Mouse (Mus musculus) embryonic facial prominence, embryonic 11.5 days (tissue): ENCODE measurements around the gene Smg6. TPM values are rescaled to one million over a fixed set of nuclear protein-coding genes. Genes with fewer than 3 reads are reported as not detected.

Source experiments
- ATAC-seq: fragments of 200-750 bp; cut with Nextera tagmentation; replicated peaks from 2 replicates; pipeline ENCODE4 v1.8.0; 2017; ENCODE audit warnings: low read depth; ENCODE audit not compliant: insufficient number of reproducible peaks, low FRiP score, low TSS enrichment
- DNase-seq: peaks from one replicate; pipeline ENCODE4 v3.0.0-alpha.2; 2015; ENCODE audit warnings: low spot score
- H3K27ac ChIP-seq: fragments of 300-500 bp; sonication (generic); replicated peaks from 2 replicates; pipeline ENCODE4 v1.5.1; 2014; ENCODE audit warnings: mild to moderate bottlenecking, low read depth, low read length, control low read depth
- H3K27me3 ChIP-seq: fragments of 300-500 bp; sonication (generic); 2 replicates; pipeline ENCODE4 v1.6.1; 2014; ENCODE audit warnings: mild to moderate bottlenecking, low read length, moderate library complexity, mixed read lengths; ENCODE audit not compliant: control insufficient read depth, insufficient read depth
- H3K36me3 ChIP-seq: fragments of 300-500 bp; sonication (generic); replicated peaks from 2 replicates; pipeline ENCODE4 v1.6.1; 2014; ENCODE audit warnings: low read depth, mild to moderate bottlenecking, low read length, moderate library complexity, mixed read lengths; ENCODE audit not compliant: control insufficient read depth, insufficient read depth
- H3K4me1 ChIP-seq: fragments of 300-500 bp; sonication (generic); 2 replicates; pipeline ENCODE4 v1.6.1; 2014; ENCODE audit warnings: low read length, mixed read lengths; ENCODE audit not compliant: control insufficient read depth, insufficient read depth
- H3K4me2 ChIP-seq: fragments of 300-500 bp; sonication (generic); 2 replicates; pipeline ENCODE4 v1.6.1; 2014; ENCODE audit warnings: low read depth, mild to moderate bottlenecking, control low read depth, low read length, moderate library complexity
- H3K4me3 ChIP-seq: fragments of 300-500 bp; sonication (generic); 2 replicates; pipeline ENCODE4 v1.5.1; 2014; ENCODE audit warnings: low read depth, low read length, control low read depth
- H3K9ac ChIP-seq: fragments of 300-500 bp; sonication (generic); replicated peaks from 2 replicates; pipeline ENCODE4 v1.6.1; 2014; ENCODE audit warnings: mild to moderate bottlenecking, control low read depth, low read length
- H3K9me3 ChIP-seq: fragments of 300-500 bp; sonication (generic); replicated peaks from 2 replicates; pipeline ENCODE4 v1.6.1; 2016; ENCODE audit warnings: mild to moderate bottlenecking, low read length, inconsistent platforms, mixed read lengths; ENCODE audit not compliant: control insufficient read depth
- WGBS: fragments of 180-500 bp; shearing (Covaris S2); extraction: QIAGEN DNeasy Blood & Tissue Kit; methylation state at CpG from one replicate; pipeline ENCODE4 v1.1.7; 2014; 5-methylcytosine and 5-hydroxymethylcytosine counted together
- polyA plus RNA-seq: library from polyadenylated mRNA; unstranded; fragments of >200 nt; fragmentation: Nextera tagmentation; extraction: Ambion mirVana; gene quantifications from 2 replicates; pipeline ENCODE4 v1.2.1, GENCODE M21; 2014

Smg6 gene
- polyA plus RNA-seq, 1 experiment from 2014 or later, result 16.8 TPM

GRCm38 (mm10) chr11:75108909-75109308, 183.3 kb downstream of the Smg6 start:
- Histone ChIP-seq H3K4me3 (no peak overlapping the region), H3K9ac (no peak overlapping the region), H3K4me2 (no peak overlapping the region), H3K4me1 (no peaks in the 10 kb centered on the region), H3K27me3 (no peaks in the 10 kb centered on the region), H3K27ac (no peak overlapping the region), H3K36me3 (no peaks in the 10 kb centered on the region; the same call in 1 of the 2 replicates), H3K9me3 (no peaks in the 10 kb centered on the region)
- DNase-seq (no peak), ATAC-seq (no peak)

DNA sequence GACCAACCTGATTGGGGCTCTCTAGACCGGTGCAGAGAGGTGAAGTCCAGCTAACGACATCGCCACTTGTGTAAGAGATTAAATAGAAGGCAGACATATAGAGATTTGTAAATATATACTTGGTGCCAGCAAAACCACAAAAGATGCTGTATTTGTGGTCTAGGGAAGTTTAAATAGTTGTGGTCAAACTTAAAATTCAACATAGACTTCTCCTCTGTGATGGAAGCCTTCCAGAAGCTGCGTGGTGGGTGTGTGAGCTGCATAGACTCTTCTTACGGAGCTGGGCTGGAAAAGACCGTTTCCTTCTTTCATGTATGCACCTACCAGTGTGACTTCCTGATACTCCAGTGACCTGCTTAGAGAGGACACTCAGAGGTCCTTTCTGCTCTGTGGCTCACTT, 190.8 kb downstream of the Smg6 start:
- DNase-seq (no peak), ATAC-seq (no peak)
- Histone ChIP-seq H3K9me3 (no peaks in the 10 kb centered on the region), H3K27me3 (no peaks in the 10 kb centered on the region), H3K9ac (no peak overlapping the region), H3K36me3 (no peaks in the 10 kb centered on the region), H3K27ac (no peak overlapping the region), H3K4me2 (no peak overlapping the region), H3K4me1 (no peaks in the 10 kb centered on the region), H3K4me3 (no peak overlapping the region)
- WGBS, result 92% methylated on average over 6 of the region's 6 CpGs

DNA sequence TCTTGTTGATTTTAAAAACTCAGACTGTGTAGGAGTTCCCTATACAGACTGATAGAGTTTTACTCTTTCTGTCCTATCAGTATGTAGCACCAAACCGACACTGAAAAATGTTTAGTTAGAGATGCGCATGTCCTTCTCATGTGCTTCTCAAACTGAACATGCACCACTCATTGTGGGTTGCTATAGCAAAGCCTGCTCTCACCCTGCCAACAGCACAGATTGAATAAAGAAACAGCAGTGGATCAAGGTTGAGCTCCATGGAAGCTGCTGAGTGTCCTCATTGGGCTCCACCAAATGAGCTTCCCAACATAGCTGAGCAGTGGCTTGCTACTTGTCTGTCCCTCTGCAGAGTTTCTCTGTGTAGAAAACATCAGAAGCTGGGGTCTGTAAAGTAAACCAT, 192.5 kb downstream of the Smg6 start:
- Histone ChIP-seq H3K27ac (no peak overlapping the region), H3K36me3 (no peaks in the 10 kb centered on the region), H3K27me3 (no peaks in the 10 kb centered on the region), H3K4me2 (no peak overlapping the region), H3K9me3 (no peaks in the 10 kb centered on the region), H3K9ac (no peak overlapping the region), H3K4me3 (no peak overlapping the region), H3K4me1 (no peaks in the 10 kb centered on the region)
- ATAC-seq (no peak), DNase-seq (no peak)
- WGBS, result 94% methylated on average over 2 of the region's 2 CpGs

DNA sequence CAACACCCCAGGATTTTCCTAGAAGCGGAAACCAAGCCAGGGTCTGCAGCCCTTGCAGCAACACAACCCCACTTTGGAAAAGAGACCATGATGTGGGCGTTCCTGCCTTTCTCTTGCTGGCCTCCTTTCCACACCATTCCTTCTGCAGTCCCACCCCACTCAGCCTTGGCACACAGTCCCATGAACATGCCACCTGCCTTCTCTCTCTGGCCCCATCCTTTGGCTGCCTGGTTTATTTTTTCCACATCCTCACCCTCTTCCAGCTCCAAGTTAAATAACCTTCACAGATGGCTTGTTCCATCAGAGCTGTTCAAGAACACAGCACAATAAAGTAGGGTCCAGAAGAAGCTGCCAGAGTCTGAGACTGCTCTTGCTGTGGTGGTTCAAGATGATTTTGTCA, 193.7 kb downstream of the Smg6 start:
- Histone ChIP-seq H3K9ac (no peak overlapping the region), H3K27ac (no peak overlapping the region), H3K27me3 (no peaks in the 10 kb centered on the region), H3K4me3 (no peak overlapping the region), H3K4me1 (no peaks in the 10 kb centered on the region), H3K9me3 (no peaks in the 10 kb centered on the region), H3K36me3 (no peaks in the 10 kb centered on the region), H3K4me2 (no peak overlapping the region)
- no peak for DNase-seq
- ATAC-seq, result no peak
- 88% methylated on average over 2 of the region's 2 CpGs for WGBS

DNA sequence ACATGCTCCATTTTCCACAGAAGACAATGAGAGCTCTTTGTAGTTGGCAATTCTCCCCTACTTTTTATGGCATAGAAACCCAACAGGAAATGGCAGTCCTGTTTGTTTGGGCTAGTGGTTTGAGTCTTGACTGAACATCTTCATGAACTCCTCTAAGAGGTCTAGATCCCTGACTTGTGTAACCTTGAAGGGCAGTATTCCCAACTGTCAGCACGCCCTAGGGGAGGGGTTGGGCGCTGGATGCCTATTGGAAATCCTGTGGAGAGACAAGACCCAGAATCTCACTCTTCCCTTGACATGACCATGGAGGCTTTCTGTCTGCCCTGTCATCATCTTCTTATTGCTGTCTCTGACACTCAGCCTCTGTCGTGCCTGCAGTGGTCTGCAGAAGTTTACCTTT, 194.2 kb downstream of the Smg6 start:
- H3K27me3 ChIP-seq, result no peaks in the 10 kb centered on the region
- no peak overlapping the region for H3K4me3 ChIP-seq
- ATAC-seq (no peak), DNase-seq (no peak)
- H3K9ac ChIP-seq, result no peak overlapping the region
- no peaks in the 10 kb centered on the region for H3K4me1 ChIP-seq
- WGBS, result 78% methylated on average over 3 of the region's 3 CpGs
- H3K27ac ChIP-seq, result no peak overlapping the region
- no peaks in the 10 kb centered on the region for H3K9me3 ChIP-seq
- no peak overlapping the region for H3K4me2 ChIP-seq
- no peaks in the 10 kb centered on the region for H3K36me3 ChIP-seq

GRCm38 (mm10) chr11:75121348-75121747, 195.7 kb downstream of the Smg6 start:
- Histone ChIP-seq H3K9ac (no peak overlapping the region), H3K4me1 (no peaks in the 10 kb centered on the region), H3K27ac (no peak overlapping the region), H3K4me3 (no peak overlapping the region), H3K4me2 (no peak overlapping the region), H3K9me3 (no peaks in the 10 kb centered on the region), H3K27me3 (no peaks in the 10 kb centered on the region), H3K36me3 (no peaks in the 10 kb centered on the region)
- WGBS, result 78% methylated on average over 1 of the region's 1 CpGs
- ATAC-seq (no peak), DNase-seq (no peak)

- H3K4me3 ChIP-seq, result no peak overlapping the region
These were observed 198.8 kb downstream of the Smg6 start for GRCm38 (mm10) chr11:75124406-75124805.

GRCm38 (mm10) chr11:75126384-75126783, 200.8 kb downstream of the Smg6 start:
- H3K9me3 ChIP-seq, result no peaks in the 10 kb centered on the region
- ATAC-seq, result no peak
- no peaks in the 10 kb centered on the region for H3K4me1 ChIP-seq
- H3K4me2 ChIP-seq, result no peak overlapping the region
- H3K36me3 ChIP-seq, result no peaks in the 10 kb centered on the region
- no peak overlapping the region for H3K27ac ChIP-seq
- H3K27me3 ChIP-seq, result no peaks in the 10 kb centered on the region
- H3K4me3 ChIP-seq, result no peak overlapping the region
- H3K9ac ChIP-seq, result no peak overlapping the region
- no peak for DNase-seq
- 88% methylated on average over 3 of the region's 3 CpGs for WGBS

More at GRCm38 (mm10) chr11:75124406-75124805, 198.8 kb downstream of the Smg6 start:
- DNase-seq (no peak), ATAC-seq (no peak)
- no peaks in the 10 kb centered on the region for H3K27me3 ChIP-seq
- no peak overlapping the region for H3K27ac ChIP-seq
- H3K9ac ChIP-seq, result no peak overlapping the region
- no peaks in the 10 kb centered on the region for H3K36me3 ChIP-seq
- H3K4me1 ChIP-seq, result no peaks in the 10 kb centered on the region
- no peak overlapping the region for H3K4me2 ChIP-seq
- H3K9me3 ChIP-seq, result no peaks in the 10 kb centered on the region
- WGBS, result 93% methylated on average over 2 of the region's 2 CpGs
